Mouse (Mus musculus): ENCODE measurements around the gene Slco4c1.

DNA sequence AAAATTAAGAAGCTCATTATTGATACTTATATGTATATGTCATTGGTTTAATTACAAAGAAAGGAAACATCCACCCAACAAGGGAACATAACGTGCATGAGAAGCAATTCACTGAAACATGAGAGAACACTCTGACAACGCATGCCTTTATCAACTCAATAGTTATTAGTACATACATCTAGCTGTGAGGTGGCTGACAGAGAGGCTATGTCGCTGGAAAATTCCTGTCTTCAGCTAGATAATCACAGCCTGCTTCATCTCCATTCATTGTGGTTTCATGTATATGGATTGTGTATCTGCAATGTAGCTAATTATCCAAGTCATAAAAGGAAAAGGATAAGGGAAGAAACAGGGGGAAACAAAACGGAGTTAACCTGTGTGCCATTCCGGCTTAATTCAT lies 77.7 kb downstream of the Slco4c1 start:
- TF ChIP-seq CTCF (IDR thresholded peaks at IDR 0.05; ENCODE audit: borderline replicate concordance, insufficient read depth, low read depth, low read length) (no peak), POLR2A (IDR thresholded peaks at IDR 0.05; ENCODE audit: borderline replicate concordance, insufficient read depth, low read length) (no peak)

Measured in cerebellum, adult 2 months (tissue).